Mouse (Mus musculus): Measurements from ENCODE around the gene Gsk3a.

DNA sequence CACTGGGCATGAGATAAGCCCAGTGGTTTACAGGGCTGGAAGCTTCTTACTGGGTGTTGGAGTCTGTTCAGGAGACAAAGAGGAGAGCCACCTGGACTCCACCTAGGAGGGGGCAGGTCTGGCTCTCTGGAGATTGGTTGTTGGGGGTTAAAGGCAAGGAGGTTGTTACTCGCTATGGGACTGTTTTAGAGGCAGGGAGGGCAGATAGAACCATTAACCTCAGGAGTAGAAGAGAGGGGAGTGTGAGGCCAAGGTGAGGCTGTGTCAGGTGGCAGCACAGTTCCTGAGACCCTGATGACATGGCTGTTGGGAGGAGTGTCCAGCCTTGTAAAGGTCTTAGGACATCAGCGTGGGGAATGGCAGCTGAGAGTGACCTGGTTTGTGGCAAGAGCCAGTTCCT, 46.5 kb upstream of the Gsk3a start:
- no peak for TF ChIP-seq MAX (IDR thresholded peaks at IDR 0.05)
- no peak for TF ChIP-seq CTCF (IDR thresholded peaks at IDR 0.05; ENCODE audit: control insufficient read depth, insufficient read depth, insufficient read length)
